Mouse (Mus musculus) midbrain, embryonic 13.5 days (tissue): ENCODE measurements around the gene Hspg2. TPM values are rescaled to one million over a fixed set of nuclear protein-coding genes. Genes with fewer than 3 reads are reported as not detected.
A peak's percentile ranks its signal among the peaks of the same experiment; 100 is the strongest.

Experiments used
- ATAC-seq: fragments of 200-750 bp; cut with Nextera tagmentation; 2 replicates; pipeline ENCODE4 v1.8.0; 2017; ENCODE audit warnings: mild to moderate bottlenecking, moderate TSS enrichment, moderate library complexity
- H3K27ac ChIP-seq: fragments of 300-500 bp; sonication (generic); 2 replicates; pipeline ENCODE4 v1.5.1; 2015; ENCODE audit warnings: inconsistent platforms, mild to moderate bottlenecking, moderate library complexity
- H3K27me3 ChIP-seq: fragments of 300-500 bp; sonication (generic); 2 replicates; pipeline ENCODE4 v1.6.1; 2015; ENCODE audit warnings: mild to moderate bottlenecking, inconsistent platforms
- H3K36me3 ChIP-seq: fragments of 300-500 bp; sonication (generic); 2 replicates; pipeline ENCODE4 v1.6.1; 2015; ENCODE audit warnings: mild to moderate bottlenecking, inconsistent platforms
- H3K4me1 ChIP-seq: fragments of 300-500 bp; sonication (generic); replicated peaks from 2 replicates; pipeline ENCODE4 v1.6.1; 2015; ENCODE audit warnings: inconsistent platforms
- H3K4me2 ChIP-seq: fragments of 300-500 bp; sonication (generic); replicated peaks from 2 replicates; pipeline ENCODE4 v1.6.1; 2015; ENCODE audit warnings: moderate library complexity, mild to moderate bottlenecking, inconsistent platforms
- H3K4me3 ChIP-seq: fragments of 300-500 bp; sonication (generic); replicated peaks from 2 replicates; pipeline ENCODE4 v1.5.1; 2015; ENCODE audit warnings: mild to moderate bottlenecking, inconsistent platforms
- H3K9ac ChIP-seq: fragments of 300-500 bp; sonication (generic); replicated peaks from 2 replicates; pipeline ENCODE4 v1.6.1; 2015; ENCODE audit warnings: mild to moderate bottlenecking, inconsistent platforms
- H3K9me3 ChIP-seq: fragments of 300-500 bp; sonication (generic); 2 replicates; pipeline ENCODE4 v1.6.1; 2016; ENCODE audit warnings: mild to moderate bottlenecking, inconsistent platforms
- WGBS: fragments of 180-500 bp; shearing (Covaris S2); methylation state at CpG from one replicate; pipeline ENCODE4 v1.1.7; 2015; 5-methylcytosine and 5-hydroxymethylcytosine counted together
- polyA plus RNA-seq: library from polyadenylated mRNA; unstranded; fragments of >200 nt; fragmentation: Nextera tagmentation; extraction: Ambion mirVana; gene quantifications from 2 replicates; pipeline ENCODE4 v1.2.1, GENCODE M21; 2015

Gene Hspg2
- polyA plus RNA-seq, 1 experiment from 2014 or later, result 5.0 TPM

- H3K4me1 ChIP-seq, result peaks cover 66% of the 10 kb centered on the region
These were observed 16.8 kb downstream of the Hspg2 start for GRCm38 (mm10) chr4:137485258-137485960.

GRCm38 (mm10) chr4:137486081-137487014, 17.8 kb downstream of the Hspg2 start:
- H3K4me1 ChIP-seq, result peaks cover 60% of the 10 kb centered on the region
- 40% methylated on average over 20 of the region's 20 CpGs for WGBS
- H3K9me3 ChIP-seq, result no peaks in the 10 kb centered on the region
- no peak overlapping the region for H3K9ac ChIP-seq
- H3K4me3 ChIP-seq, result no peak overlapping the region
- no peaks in the 10 kb centered on the region for H3K36me3 ChIP-seq
- H3K4me2 ChIP-seq, result no peak overlapping the region
- ATAC-seq, result no peak
- H3K27me3 ChIP-seq, result 0 out of 2 replicates have a peak, but pooled peaks cover 6% of the 10 kb centered on the region
- no peak overlapping the region for H3K27ac ChIP-seq

More at GRCm38 (mm10) chr4:137485258-137485960, 16.8 kb downstream of the Hspg2 start:
- H3K27me3 ChIP-seq, result 0 out of 2 replicates have a peak, but pooled peaks cover 9% of the 10 kb centered on the region
- 43% methylated on average over 14 of the region's 14 CpGs for WGBS
- H3K9ac ChIP-seq, result peak overlapping the region; percentile 28; the same call in 1 of the 2 replicates
- ATAC-seq, result no peak
- H3K4me2 ChIP-seq, result no peak overlapping the region
- H3K9me3 ChIP-seq, result no peaks in the 10 kb centered on the region
- no peak overlapping the region for H3K27ac ChIP-seq
- no peak overlapping the region for H3K4me3 ChIP-seq
- H3K36me3 ChIP-seq, result no peaks in the 10 kb centered on the region

GRCm38 (mm10) chr4:137487286-137488000, 18.9 kb downstream of the Hspg2 start:
- H3K27me3 ChIP-seq, result 0 out of 2 replicates have a peak, but pooled peaks cover 5% of the 10 kb centered on the region
- ATAC-seq, result no peak; the same call in 1 of the 2 replicates
- no peak overlapping the region for H3K9ac ChIP-seq
- no peak overlapping the region for H3K4me3 ChIP-seq
- peaks cover 55% of the 10 kb centered on the region for H3K4me1 ChIP-seq
- no peaks in the 10 kb centered on the region for H3K36me3 ChIP-seq
- 36% methylated on average over 10 of the region's 10 CpGs for WGBS
- no peak overlapping the region for H3K27ac ChIP-seq
- no peak overlapping the region for H3K4me2 ChIP-seq
- H3K9me3 ChIP-seq, result no peaks in the 10 kb centered on the region

GRCm38 (mm10) chr4:137488038-137488437, 19.5 kb downstream of the Hspg2 start:
- H3K9me3 ChIP-seq, result no peaks in the 10 kb centered on the region
- no peak overlapping the region for H3K4me3 ChIP-seq
- no peak overlapping the region for H3K9ac ChIP-seq

GRCm38 (mm10) chr4:137488571-137489303, 20.2 kb downstream of the Hspg2 start:
- H3K4me2 ChIP-seq, result no peak overlapping the region
- no peak overlapping the region for H3K9ac ChIP-seq
- ATAC-seq, result peak; percentile 43; the same call in 1 of the 2 replicates
- H3K4me1 ChIP-seq, result peaks cover 55% of the 10 kb centered on the region
- 0 out of 2 replicates have a peak, but pooled peaks cover 5% of the 10 kb centered on the region for H3K27me3 ChIP-seq
- H3K27ac ChIP-seq, result peak overlapping the region; percentile 41; the same call in 1 of the 2 replicates
- 8% methylated on average over 12 of the region's 12 CpGs for WGBS
- H3K9me3 ChIP-seq, result no peaks in the 10 kb centered on the region
- no peaks in the 10 kb centered on the region for H3K36me3 ChIP-seq
- H3K4me3 ChIP-seq, result no peak overlapping the region

More at GRCm38 (mm10) chr4:137488038-137488437, 19.5 kb downstream of the Hspg2 start:
- no peak overlapping the region for H3K27ac ChIP-seq
- peaks cover 55% of the 10 kb centered on the region for H3K4me1 ChIP-seq
- 0 out of 2 replicates have a peak, but pooled peaks cover 5% of the 10 kb centered on the region for H3K27me3 ChIP-seq
- no peak for ATAC-seq
- no peaks in the 10 kb centered on the region for H3K36me3 ChIP-seq
- no peak overlapping the region for H3K4me2 ChIP-seq
- WGBS, result 35% methylated on average over 11 of the region's 11 CpGs

GRCm38 (mm10) chr4:137489996-137490395, 21.4 kb downstream of the Hspg2 start:
- 0 out of 2 replicates have a peak, but pooled peaks cover 5% of the 10 kb centered on the region for H3K27me3 ChIP-seq
- no peak for ATAC-seq
- 0 out of 2 replicates have a peak overlapping the region, but pooled peaks have one; percentile 39 for H3K27ac ChIP-seq
- H3K36me3 ChIP-seq, result no peaks in the 10 kb centered on the region
- WGBS, result 61% methylated on average over 8 of the region's 8 CpGs
- no peak overlapping the region for H3K4me2 ChIP-seq
- H3K9ac ChIP-seq, result no peak overlapping the region; the same call in 1 of the 2 replicates
- H3K9me3 ChIP-seq, result no peaks in the 10 kb centered on the region
- H3K4me3 ChIP-seq, result no peak overlapping the region
- H3K4me1 ChIP-seq, result peaks cover 52% of the 10 kb centered on the region

- Histone ChIP-seq H3K4me1 (peaks cover 31% of the 10 kb centered on the region), H3K9me3 (no peaks in the 10 kb centered on the region), H3K4me3 (no peak overlapping the region), H3K4me2 (no peak overlapping the region), H3K9ac (no peak overlapping the region), H3K27ac (no peak overlapping the region), H3K36me3 (no peaks in the 10 kb centered on the region), H3K27me3 (0 out of 2 replicates have a peak, but pooled peaks cover 5% of the 10 kb centered on the region)
- no peak for ATAC-seq
- WGBS, result 78% methylated on average over 11 of the region's 11 CpGs
These were observed 24.0 kb downstream of the Hspg2 start for GRCm38 (mm10) chr4:137492563-137492962.

GRCm38 (mm10) chr4:137493187-137493586, 24.6 kb downstream of the Hspg2 start:
- Histone ChIP-seq H3K27me3 (0 out of 2 replicates have a peak, but pooled peaks cover 5% of the 10 kb centered on the region), H3K27ac (no peak overlapping the region), H3K36me3 (no peaks in the 10 kb centered on the region), H3K9me3 (no peaks in the 10 kb centered on the region), H3K9ac (no peak overlapping the region), H3K4me1 (peaks cover 24% of the 10 kb centered on the region), H3K4me2 (no peak overlapping the region), H3K4me3 (no peak overlapping the region)
- no peak for ATAC-seq
- 91% methylated on average over 4 of the region's 4 CpGs for WGBS

- peak overlapping the region; percentile 58 for H3K27ac ChIP-seq
- peak; percentile 73 for ATAC-seq
- H3K27me3 ChIP-seq, result 0 out of 2 replicates have a peak, but pooled peaks cover 5% of the 10 kb centered on the region
- 5% methylated on average over 18 of the region's 19 CpGs for WGBS
- H3K4me3 ChIP-seq, result no peak overlapping the region
- H3K9me3 ChIP-seq, result no peaks in the 10 kb centered on the region
- no peaks in the 10 kb centered on the region for H3K36me3 ChIP-seq
- no peak overlapping the region; the same call in 1 of the 2 replicates for H3K9ac ChIP-seq
- H3K4me2 ChIP-seq, result no peak overlapping the region
- peaks cover 10% of the 10 kb centered on the region for H3K4me1 ChIP-seq
These were observed 26.4 kb downstream of the Hspg2 start for GRCm38 (mm10) chr4:137494751-137495500.

GRCm38 (mm10) chr4:137495501-137496100, 27.0 kb downstream of the Hspg2 start:
- peaks cover 10% of the 10 kb centered on the region for H3K4me1 ChIP-seq
- no peak; the same call in 1 of the 2 replicates for ATAC-seq
- no peak overlapping the region for H3K4me3 ChIP-seq
- H3K27me3 ChIP-seq, result no peaks in the 10 kb centered on the region
- H3K9ac ChIP-seq, result no peak overlapping the region; the same call in 1 of the 2 replicates
- H3K27ac ChIP-seq, result peak overlapping the region; percentile 58; the same call in 1 of the 2 replicates
- WGBS, result 69% methylated on average over 6 of the region's 6 CpGs
- H3K9me3 ChIP-seq, result no peaks in the 10 kb centered on the region
- H3K36me3 ChIP-seq, result no peaks in the 10 kb centered on the region
- H3K4me2 ChIP-seq, result no peak overlapping the region
